Mouse (Mus musculus) layer of hippocampus, adult 8-10 months (tissue): ENCODE results near the gene Zmynd19. TPM values are rescaled to one million over a fixed set of nuclear protein-coding genes. Genes with fewer than 3 reads are reported as not detected.

Experiments used
- DNase-seq, 2 experiments: peaks; one replicate each; pipeline ENCODE4 v3.0.0; 2022; ENCODE audit warnings: low spot score in 2 of 2
- total RNA-seq, 4 experiments: library from RNA; stranded (reverse); gene quantifications; 2 replicates each; pipeline ENCODE4 v1.2.4; 2022

Zmynd19 gene
- 10 to 100 TPM; 31.0 to 38.0 (median 35.3) TPM for total RNA-seq

DNA sequence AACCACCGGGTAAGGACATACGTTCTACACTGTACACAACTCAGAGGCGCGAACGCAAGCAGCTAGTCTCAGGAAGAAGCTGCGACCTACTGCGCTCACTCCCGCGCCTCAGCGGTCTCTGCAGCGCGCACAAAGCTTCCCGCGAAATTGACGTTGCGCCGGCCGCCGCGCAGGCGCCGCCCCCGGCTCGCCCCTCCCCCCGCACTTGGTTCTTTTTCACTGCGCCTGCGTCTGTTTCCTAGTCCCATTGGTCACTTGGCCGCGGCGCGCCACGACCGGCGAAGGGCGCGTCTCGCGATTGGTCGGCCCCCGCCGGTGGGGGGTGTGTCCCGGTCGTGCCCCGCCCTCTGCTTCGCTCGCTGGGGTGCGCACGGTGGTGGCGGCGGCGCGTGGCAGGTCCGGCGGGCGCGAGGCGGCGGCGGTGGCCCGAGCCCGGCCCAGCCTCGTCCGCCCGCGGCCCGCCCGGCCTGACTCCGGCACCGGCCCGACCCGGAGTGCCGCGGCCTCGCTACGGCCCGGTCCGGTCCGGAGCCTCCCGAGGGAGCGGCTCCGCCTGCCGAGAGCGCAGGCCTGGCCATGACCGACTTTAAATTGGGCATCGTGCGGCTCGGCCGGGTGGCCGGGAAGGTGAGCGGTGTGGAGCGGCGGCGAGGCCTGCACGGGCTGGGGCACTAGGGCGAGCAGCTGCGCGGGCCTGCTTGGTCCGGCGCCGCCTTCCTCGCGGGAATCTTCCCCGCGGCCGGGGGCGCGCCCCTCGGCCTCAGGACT is at the start of gene Zmynd19:
Zmynd19 (plus strand) TSS at position 372 of the 768 bp plus-strand sequence.
- DNase-seq: peak; percentile 94 to 97

DNA sequence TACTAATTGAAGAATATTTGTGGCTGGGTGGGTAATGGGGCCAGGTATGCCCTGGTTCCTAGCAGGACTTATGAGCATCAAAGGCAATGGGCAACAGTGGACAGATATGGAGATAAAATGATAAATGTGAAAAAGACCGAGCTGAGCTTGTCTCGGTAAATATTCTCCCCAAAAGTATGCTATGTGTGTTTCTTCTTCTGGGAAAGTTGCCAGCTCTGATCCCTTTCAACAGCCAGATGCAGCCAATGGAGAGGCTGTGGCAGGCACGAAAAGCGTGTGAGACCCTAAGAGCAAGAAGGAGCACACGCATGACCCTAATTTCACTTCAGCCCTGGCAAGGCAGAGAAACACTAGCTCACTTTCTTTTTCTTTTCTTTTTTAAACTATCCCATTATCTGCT is 48.5 kb upstream of the Zmynd19 start:
- DNase-seq: no peak

DNA sequence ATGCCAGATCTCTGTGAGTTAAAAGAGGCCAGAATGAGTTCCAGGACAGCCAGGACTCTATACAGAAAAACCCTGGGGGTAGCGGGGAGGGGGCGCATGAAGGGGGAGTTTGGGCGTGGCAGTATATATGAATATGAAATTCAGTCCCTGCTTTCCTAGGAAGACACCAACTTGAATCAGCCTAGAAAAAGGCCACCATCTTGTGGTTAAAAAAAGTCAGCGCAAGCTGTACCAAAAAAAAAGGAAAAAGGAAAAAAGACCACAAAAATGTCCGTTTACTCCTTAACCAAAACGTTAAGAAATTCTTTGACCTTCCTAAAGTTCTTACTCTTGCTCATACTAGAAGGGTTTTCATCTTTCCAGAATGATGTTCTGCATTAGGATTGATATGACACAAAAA is 46.6 kb upstream of the Zmynd19 start:
- no peak for DNase-seq

DNA sequence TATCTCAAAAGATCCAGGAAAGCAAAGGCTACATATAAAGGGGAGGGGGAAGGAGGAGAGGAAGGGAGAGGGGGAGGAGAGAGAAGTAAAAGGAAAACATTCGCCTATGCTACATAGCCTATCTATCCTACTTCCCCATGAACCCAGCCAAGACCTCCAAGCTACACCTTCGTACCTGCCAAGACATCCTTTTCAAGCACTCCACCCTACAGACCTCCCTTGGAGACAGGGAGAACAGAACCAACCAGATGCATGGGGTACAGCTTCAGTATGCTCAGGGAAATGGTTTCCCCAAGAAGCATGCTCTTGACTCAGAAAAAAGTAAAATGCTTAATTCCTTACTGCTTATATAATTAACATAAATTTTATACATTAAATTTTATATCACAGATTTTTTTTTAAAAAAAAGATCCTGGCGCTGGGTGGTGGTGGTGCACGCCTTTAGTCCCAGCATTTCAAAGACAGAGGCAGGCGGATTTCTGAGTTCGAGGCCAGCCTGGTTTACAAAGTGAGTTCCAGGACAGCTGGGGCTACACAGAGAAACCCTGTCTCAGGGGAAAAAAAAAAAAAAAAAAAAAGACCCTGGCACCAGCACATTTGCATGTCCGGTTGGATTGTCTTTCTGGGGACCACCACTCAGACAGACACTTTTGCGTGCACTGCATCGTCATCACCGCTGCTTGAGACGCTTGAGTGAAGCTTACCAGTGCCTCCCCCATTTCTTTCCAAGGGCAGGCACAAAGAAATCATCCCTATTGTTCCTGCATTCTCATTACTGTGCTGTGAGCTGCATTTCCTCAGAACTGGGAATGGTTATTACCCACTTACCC is 44.6 kb upstream of the Zmynd19 start:
- no peak for DNase-seq

DNA sequence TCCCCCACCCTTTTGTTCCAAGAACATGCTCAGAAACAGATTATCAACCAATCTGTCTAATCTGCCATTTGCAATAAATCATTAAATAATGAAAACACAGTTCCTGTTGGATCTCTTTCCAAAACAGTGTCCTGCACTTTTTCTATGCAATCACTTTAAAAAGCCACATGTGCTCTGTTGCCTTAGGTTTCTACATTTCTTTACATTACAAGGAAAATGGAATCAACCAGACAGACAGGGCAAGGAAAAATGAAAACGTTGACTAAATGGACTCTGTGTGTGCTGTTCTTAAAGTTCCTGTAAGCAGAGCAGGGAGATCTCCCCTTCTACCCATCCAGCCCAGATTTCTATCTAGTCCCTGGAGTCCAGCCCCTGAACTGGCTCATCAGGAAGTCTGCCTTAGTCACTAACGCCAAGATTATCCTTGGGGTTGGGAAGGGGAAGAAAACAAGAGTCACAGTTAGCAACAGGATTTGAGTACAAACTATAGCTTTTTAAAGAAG is 43.9 kb upstream of the Zmynd19 start:
- no peak for DNase-seq

DNA sequence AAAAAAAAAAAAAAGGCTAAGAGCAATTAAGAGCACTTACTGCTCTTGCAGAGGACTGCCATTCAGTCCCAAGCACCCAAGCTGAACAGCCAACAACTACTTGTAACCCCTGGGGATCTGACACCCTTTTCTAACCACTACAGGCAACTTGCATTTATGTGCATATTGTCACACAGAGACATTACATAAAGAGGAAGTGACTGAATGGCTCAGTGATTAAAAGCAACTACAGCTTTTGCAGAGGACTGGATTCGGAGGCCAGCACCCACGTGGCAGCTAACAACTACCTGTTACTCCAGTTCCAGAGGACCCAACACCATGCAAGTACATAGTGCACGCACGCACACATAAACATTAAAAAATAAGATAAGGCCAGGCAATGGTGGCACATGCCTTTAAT is 39.1 kb upstream of the Zmynd19 start:
- no peak for DNase-seq

DNA sequence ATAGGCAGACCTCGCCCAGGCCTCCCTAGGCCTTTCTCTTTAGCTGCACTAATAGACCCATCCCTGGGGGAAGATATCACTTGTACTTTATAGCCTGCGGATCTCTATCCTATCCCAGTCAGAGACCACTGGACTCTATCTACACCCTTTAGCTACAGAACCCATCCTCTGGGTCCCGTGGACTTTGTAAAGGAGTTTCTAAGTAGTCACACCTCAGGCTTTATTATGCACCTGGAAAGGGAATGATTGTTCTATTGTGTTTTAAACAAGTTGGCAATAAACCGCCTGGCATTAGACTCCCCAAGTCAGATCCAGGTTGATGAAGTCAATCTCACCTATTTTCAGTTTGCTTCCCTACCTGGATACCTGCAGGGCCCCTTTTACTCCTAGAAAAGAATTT is 37.4 kb upstream of the Zmynd19 start:
- no peak for DNase-seq

DNA sequence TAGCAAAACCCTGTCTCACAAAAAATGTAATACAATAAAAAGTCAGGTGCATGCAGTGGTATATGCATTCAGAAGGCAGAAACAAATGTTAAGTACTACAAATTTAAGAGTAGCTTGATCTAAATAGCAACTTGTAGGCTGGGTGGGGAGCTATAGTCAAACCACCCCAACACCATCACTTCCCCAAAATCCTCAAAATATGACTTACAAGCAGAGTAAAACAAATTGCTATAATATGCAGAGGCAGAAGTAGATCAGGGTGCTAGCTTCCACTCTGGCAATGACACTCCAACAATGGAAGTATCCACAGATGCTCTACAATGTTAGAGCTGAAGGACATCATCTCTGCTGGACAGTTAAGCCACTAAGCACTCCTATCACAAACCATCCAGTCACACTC is 37.0 kb upstream of the Zmynd19 start:
- no peak for DNase-seq

DNA sequence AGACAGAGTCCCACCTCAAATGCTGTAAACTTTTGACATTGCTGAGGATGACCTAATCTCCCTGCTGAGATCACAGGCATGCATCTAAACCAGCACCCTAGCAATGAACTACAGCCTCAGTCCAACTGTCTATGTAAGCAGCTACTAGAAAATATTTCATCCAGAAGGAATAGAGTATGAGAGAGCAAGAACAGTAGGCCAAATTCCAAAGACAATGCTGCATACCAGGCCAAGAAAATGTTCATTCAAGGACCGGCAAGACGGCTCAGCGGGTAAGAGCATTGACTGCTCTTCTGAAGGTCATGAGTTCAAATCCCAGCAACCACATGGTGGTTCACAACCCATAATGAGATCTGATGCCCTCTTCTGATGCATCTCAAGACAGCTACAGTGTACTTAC is 34.8 kb upstream of the Zmynd19 start:
- DNase-seq: no peak

DNA sequence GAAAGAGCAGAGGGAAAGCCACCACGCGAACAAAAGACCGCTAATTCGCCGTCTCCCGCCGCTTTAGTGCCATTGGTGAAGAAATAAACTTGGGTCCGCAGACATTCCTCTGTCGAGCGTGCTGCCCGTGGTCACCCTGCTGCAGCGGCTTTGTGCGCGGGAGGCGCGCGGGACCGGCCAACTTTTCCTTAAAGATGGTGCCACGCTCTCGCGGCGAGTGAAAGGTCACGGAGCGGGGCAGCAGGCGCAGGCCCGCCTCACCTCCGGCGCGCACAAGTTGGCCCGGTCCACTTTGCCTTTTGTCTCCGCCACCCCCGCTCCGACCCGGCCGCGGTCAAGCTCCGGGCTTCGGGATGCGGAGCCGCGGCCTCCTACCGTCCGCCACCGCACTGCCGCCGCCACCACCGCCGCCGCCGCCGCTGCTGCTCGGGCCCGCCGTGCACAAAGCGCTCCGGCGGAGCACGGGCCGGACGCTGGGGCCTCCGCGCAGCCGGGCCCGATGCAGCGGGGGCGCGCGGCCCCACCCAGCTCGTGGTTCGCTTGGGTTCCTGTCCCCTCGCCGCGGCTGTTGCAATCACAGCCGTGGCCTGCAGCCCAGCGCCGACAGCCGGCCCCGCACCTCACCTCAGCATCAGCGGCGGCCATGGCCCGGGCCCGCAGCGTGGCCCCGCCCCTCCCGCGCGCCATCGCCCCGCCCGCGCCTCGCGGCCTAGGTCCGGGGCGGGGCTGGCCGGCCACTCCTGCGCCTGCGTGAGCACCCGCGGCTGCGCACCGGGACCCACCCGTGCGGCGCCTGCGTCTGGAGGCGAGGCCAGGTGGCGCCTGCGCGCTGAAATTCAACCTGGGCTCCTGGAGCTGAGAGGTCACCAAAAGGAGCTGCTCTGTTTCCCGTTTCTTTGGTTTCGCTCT is 30.4 kb upstream of the Zmynd19 start, which contains the start of gene Ehmt1:
Ehmt1 (minus strand) TSS at position 685 of the 909 bp plus-strand sequence.
- DNase-seq: peak; percentile 88 to 93

DNA sequence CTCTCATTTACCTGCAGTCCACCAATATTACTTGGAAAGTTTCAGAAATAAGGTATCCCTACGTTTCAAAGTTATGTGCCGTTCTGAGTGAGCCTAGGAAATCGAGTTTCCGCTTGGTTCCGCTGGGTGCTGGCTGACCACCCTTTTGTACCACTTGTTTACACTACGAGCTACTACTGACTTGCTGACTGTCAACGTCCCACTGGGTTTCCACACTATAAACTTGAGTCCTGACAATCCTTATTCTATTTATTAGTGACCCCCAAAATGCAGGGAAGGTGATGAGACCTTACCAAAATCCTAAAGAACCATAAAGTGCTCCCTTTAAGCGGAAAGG is 29.8 kb upstream of the Zmynd19 start:
- no peak for DNase-seq

DNA sequence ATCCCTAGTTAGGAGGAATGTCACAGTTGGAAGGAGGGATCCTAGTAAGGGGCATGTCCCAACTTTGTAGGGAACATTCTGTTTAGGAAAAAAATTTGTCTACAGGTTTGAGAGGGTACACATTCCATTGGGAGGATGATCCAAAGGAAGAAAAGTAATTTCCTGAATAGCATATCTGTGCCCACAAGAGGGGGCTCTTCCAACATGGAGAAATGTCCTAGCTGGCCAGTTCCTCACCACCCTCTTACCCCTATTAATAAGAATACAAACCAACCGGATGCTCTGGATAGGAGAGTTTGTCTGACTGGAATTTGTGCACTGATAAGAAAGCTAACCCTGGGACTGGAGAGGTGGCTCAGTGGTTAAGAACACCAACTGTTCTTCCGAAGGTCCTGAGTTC is 26.0 kb upstream of the Zmynd19 start:
- DNase-seq: no peak

DNA sequence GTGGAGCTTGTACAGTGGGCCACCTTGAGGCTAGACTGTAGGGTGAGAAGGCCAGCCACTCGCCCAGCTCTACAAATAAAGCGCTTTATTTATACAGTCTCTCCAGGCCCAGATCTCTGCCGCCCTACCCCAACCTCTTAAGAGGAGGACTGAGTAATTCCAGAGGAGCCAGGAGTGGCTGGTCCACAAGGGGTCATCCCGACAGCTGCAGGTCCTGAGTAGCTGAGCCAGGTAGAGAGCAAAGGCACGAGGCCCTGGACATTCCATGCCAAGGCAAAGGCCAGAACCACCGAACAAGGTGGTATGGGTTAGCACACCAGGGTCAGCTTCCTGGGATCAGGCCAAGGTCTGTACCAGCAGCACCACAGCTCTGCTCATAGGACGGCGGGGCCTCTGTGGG is 24.3 kb upstream of the Zmynd19 start:
- DNase-seq: no peak

DNA sequence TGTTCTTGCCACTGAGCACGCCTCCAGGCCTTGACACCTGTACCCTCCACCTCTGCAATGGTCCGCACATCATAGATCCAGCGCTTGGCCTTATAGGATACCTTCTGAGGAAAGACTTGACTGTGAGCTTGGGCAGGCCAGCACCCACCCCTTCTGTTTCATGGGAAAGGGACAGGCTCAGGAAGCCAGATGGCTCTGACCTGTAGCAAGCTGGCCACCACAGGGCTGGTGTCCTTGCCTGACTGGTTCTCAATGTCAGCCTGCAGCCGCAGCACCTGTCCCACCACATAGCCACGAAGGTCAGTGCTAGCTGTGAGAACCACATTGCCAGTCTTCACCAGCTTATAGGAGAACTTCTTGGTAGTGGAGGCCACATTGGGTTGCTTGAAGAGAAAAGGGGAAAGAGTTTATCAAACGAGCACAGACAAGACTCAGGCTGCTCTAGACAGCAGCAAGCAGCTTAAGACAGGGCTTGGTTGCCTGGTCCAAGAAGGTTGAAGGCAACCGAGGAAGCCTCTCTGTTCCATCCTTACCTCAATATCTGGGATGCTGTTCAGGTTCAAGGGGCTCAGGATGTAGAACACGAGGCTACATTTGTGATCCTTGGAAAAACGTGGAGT is 23.1 kb upstream of the Zmynd19 start:
- DNase-seq: no peak

DNA sequence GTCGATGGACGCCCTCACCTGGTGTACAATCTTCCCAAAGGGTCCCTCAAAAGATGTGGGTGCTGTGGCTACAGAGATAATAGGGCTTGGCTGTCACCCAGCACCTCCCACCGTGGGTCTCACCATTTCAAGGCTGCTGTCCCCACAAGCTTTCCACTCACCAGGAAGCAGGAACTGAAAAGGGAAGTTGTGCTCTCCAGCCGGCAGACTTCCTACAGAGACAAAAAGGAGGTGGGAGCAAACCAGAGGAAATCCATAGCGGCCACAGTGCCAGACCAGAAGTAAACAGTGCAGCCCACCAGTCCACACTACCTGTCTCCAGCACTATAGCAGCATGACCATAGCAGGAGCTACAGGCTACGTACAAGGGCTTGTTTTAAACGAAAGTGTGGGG is 22.6 kb upstream of the Zmynd19 start:
- DNase-seq: no peak

DNA sequence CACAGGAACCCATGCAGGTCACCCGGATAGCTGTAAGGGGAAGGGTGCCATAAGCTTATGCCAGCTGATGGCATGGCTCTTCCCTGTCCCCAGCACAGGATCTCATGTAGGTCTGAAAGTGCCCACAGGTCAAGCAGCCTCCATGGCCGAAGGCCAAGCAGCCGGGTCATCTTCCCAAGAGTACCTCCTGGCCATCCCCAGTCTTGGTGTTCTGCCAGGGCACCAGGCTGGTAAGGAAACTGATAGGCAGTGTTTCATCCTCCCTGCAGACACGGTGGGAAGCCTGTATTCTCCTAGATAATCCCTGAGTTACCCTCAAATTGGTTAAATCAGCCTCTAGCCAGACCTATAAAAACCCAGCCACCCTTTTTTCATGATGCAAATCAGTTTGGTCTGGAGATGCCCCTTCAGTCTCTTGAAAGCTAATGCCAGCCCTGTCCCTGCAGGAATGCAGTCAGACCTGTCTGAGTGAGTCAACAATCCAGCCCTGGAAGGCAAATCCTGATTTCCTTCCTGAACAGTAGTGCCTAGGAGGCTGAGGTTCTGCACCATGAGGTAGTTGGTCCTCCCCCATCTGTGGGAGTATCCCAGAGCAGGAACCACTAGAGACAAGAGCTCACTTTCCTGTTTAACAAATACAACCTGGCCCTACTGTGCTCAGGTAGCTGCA is 21.6 kb upstream of the Zmynd19 start:
- no peak for DNase-seq

DNA sequence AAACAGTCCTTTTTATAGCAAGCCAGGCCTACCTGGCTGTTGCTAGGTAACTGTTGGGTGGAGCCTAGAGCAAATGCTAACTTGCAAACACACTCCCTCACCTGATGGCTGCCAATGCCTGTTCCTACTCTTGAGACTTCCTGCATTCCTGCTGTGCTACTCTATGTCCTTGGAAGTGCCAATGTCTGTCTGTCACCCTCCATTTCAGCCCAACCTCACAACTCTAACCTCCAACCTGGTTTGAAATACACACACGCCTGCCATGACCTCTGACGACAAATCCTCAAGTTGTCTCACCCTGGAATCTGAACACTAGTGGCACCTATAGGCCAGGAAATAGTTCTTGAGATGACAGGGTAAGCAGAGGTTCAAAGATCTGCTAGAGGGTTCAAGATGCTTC is 20.5 kb upstream of the Zmynd19 start:
- no peak for DNase-seq

DNA sequence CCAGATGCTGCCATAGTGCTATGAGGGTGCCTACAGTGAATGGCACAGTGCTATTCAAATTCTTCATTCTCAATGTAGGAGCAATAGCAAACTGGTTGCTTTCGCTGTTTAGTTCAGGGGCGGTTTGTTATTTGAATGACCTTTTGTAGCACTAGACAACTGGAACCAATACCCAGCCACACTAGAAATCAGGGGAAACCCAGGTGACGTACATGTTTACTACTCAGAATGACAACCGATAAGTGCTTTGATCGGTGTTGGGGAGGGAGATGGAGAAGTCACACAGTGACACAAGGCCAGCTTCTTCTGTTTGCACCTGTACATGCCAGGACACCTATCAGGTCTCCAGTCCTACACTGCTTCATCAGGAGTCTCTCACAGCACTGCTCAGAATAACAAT is 20.0 kb upstream of the Zmynd19 start:
- DNase-seq: no peak

DNA sequence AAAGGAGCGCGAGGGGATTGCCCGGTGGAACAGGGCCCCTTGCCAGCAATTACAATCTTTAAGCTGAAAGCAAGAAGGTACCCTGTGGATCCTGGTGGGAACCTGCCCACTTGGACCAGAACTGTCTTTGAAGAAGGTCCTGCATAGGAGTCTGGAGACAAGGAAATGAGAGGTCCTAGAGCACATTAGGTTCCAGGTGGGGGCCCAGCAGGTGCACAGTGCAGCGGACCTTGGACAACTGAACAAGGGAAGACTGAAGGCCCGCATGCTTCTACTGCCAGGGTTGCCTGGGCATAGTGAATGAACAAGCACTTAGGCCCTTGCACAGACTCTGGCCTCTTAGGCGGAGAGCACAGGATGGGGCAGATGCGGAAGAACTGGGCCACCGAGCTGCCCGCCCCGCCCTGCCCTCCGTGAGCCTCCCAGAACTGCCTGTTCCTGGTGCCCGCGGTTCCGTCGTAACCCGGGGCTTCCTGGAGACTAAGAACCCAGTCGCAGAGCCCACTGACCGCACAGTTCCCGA is 15.1 kb upstream of the Zmynd19 start:
- no peak for DNase-seq

DNA sequence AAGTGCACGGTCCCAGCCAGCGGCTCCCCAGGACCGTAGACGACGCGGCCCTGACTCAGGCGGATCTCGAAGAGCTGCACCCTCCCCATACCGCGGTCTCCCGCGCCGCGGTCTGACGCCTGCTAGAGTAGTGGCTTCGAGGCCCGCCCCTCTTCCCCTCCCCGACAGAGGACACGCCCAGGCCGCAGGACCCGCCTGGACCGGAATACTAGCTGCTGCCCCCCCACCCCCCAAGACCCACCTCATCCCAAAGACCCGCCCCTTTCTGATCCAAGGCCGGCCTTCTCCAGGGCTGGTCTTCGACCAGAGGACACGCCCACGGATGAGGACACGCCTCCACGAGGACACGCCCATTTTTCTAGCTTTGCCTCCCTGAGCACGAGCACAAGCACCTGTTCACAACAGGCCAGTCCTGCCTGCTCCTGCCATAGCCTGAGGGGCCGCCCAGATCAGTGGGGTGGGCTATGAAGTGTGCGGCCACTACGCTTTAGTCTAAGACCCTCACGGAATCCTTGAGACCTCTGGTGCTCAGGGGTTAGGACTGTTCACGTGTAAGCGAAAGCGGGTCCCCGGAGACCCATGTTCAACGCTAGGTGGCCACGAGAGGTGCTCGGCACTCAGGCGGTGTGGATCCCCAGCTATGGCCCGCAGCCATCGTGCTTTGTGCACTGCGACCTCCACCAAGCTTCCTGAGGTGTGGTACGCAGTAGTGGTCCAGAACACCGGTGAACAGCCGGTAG is 14.4 kb upstream of the Zmynd19 start, which contains the start of gene Arrdc1:
Arrdc1 (minus strand) TSS at position 196 of the 740 bp plus-strand sequence.
- DNase-seq: peak; percentile 76 to 84
